Mouse (Mus musculus) small intestine, adult 2 months (tissue): ENCODE measurements around the gene Chl1.

Experiments used
- CTCF ChIP-seq: fragments of 200-500 bp; IDR thresholded peaks from 2 replicates; pipeline ENCODE4 v1.5.1; 2012; ENCODE audit warnings: low read depth, mild to moderate bottlenecking, control low read depth, inconsistent platforms, low read length, moderate library complexity, mixed read lengths; ENCODE audit not compliant: insufficient replicate concordance, insufficient read length; ENCODE audit errors: extremely low read depth
- POLR2A ChIP-seq: fragments of 200-500 bp; IDR thresholded peaks from 2 replicates; pipeline ENCODE4 v1.6.1; 2012; ENCODE audit warnings: low read depth, mild to moderate bottlenecking, control low read depth, inconsistent platforms, low read length, moderate library complexity

- no peak for TF ChIP-seq CTCF
- no peak for TF ChIP-seq POLR2A
Observed at GRCm38 (mm10) chr6:103612626-103613025, 102.2 kb downstream of the Chl1 start.
